Mouse (Mus musculus): ENCODE data around the gene Cct5. TPM values are rescaled to one million over a fixed set of nuclear protein-coding genes. Genes with fewer than 3 reads are reported as not detected.
A peak's percentile ranks its signal among the peaks of the same experiment; 100 is the strongest.

The Cct5 gene
- polyA plus RNA-seq (2015; fragmentation: Nextera tagmentation; extraction: Ambion mirVana): 452 and 454 TPM in 2 replicates

GRCm38 (mm10) chr15:31601646-31602374, at the start of gene Cct5, which contains the start of gene Fam173b:
Gene Cct5, minus strand, starts transcription at chr15:31601804.
Gene Fam173b, plus strand, starts transcription at chr15:31601852.
- peak; percentile 91 for ATAC-seq (ENCODE audit: insufficient number of reproducible peaks, low FRiP score, low TSS enrichment, low read depth)

DNA sequence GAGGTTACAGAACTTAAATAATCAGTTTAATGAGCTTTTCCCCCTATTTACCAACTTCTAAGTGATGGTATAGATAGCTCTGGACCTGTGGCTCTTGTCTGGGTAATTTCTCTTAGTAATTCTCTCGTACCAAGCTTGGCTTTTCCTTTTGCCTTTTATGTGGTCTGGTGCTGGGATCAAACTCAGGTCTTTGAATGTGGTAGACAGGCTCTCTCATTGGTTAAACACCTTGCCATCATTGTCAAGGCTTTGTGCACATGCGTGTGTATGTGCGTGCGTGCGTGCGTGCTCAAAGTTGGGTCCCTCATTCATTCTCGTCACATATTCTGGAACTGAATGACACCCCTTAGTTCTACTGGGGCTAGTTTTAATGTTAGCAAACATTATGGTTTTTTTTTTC, 49.2 kb upstream of the Cct5 start:
- 94% methylated on average over 7 of the region's 7 CpGs for WGBS

More at GRCm38 (mm10) chr15:31601646-31602374, at the start of gene Cct5, which contains the start of gene Fam173b:
- under 1% methylated on average over 63 of the region's 63 CpGs for WGBS
- no peaks in the 10 kb centered on the region for H3K27me3 ChIP-seq
- peak within 1 kb of the TSS; percentile 96 for H3K27ac ChIP-seq (replicated peaks)
- no peaks in the 10 kb centered on the region for H3K9me3 ChIP-seq (replicated peaks)
- H3K36me3 ChIP-seq: peaks cover 14% of the 10 kb centered on the region; the same call in 1 of the 2 replicates
- H3K4me3 ChIP-seq (replicated peaks): peak within 1 kb of the TSS; percentile 71
- peaks cover 24% of the 10 kb centered on the region for H3K4me1 ChIP-seq
- H3K9ac ChIP-seq: peak within 1 kb of the TSS; percentile 85
- H3K4me2 ChIP-seq (replicated peaks): peak within 1 kb of the TSS; percentile 87

GRCm38 (mm10) chr15:31649691-31650090, 48.1 kb upstream of the Cct5 start:
- no peak overlapping the region for H3K9ac ChIP-seq
- H3K4me2 ChIP-seq (replicated peaks): no peak overlapping the region
- WGBS: 90% methylated on average over 12 of the region's 12 CpGs
- ATAC-seq (ENCODE audit: insufficient number of reproducible peaks, low FRiP score, low TSS enrichment, low read depth): no peak
- peaks cover 4% of the 10 kb centered on the region; the same call in 1 of the 2 replicates for H3K4me1 ChIP-seq
- H3K27ac ChIP-seq (replicated peaks): no peak overlapping the region
- no peak overlapping the region for H3K4me3 ChIP-seq (replicated peaks)
- no peaks in the 10 kb centered on the region for H3K9me3 ChIP-seq (replicated peaks)
- H3K36me3 ChIP-seq: no peaks in the 10 kb centered on the region
- no peaks in the 10 kb centered on the region for H3K27me3 ChIP-seq

More for the DNA sequence above, 49.2 kb upstream of the Cct5 start:
- no peak overlapping the region for H3K4me3 ChIP-seq (replicated peaks)
- no peak overlapping the region for H3K9ac ChIP-seq
- ATAC-seq (ENCODE audit: insufficient number of reproducible peaks, low FRiP score, low TSS enrichment, low read depth): no peak
- peaks cover 4% of the 10 kb centered on the region; the same call in 1 of the 2 replicates for H3K4me1 ChIP-seq
- no peak overlapping the region for H3K27ac ChIP-seq (replicated peaks)
- H3K36me3 ChIP-seq: no peaks in the 10 kb centered on the region
- no peak overlapping the region for H3K4me2 ChIP-seq (replicated peaks)
- H3K27me3 ChIP-seq: no peaks in the 10 kb centered on the region
- H3K9me3 ChIP-seq (replicated peaks): no peaks in the 10 kb centered on the region

GRCm38 (mm10) chr15:31647851-31648569, 46.4 kb upstream of the Cct5 start:
- ATAC-seq (ENCODE audit: insufficient number of reproducible peaks, low FRiP score, low TSS enrichment, low read depth): no peak
- Histone ChIP-seq H3K27me3 (no peaks in the 10 kb centered on the region), H3K36me3 (no peaks in the 10 kb centered on the region), H3K4me2 (replicated peaks) (no peak overlapping the region), H3K9me3 (replicated peaks) (no peaks in the 10 kb centered on the region), H3K4me1 (peaks cover 4% of the 10 kb centered on the region; the same call in 1 of the 2 replicates), H3K4me3 (replicated peaks) (no peak overlapping the region), H3K27ac (replicated peaks) (no peak overlapping the region), H3K9ac (no peak overlapping the region)
- WGBS: 73% methylated on average over 8 of the region's 8 CpGs

GRCm38 (mm10) chr15:31647225-31647624, 45.6 kb upstream of the Cct5 start:
- no peaks in the 10 kb centered on the region for H3K27me3 ChIP-seq
- no peak overlapping the region for H3K27ac ChIP-seq (replicated peaks)
- ATAC-seq (ENCODE audit: insufficient number of reproducible peaks, low FRiP score, low TSS enrichment, low read depth): no peak
- 76% methylated on average over 6 of the region's 6 CpGs for WGBS
- H3K4me3 ChIP-seq (replicated peaks): no peak overlapping the region
- no peaks in the 10 kb centered on the region for H3K9me3 ChIP-seq (replicated peaks)
- no peak overlapping the region for H3K4me2 ChIP-seq (replicated peaks)
- H3K9ac ChIP-seq: no peak overlapping the region
- peaks cover 4% of the 10 kb centered on the region; the same call in 1 of the 2 replicates for H3K4me1 ChIP-seq
- H3K36me3 ChIP-seq: no peaks in the 10 kb centered on the region

DNA sequence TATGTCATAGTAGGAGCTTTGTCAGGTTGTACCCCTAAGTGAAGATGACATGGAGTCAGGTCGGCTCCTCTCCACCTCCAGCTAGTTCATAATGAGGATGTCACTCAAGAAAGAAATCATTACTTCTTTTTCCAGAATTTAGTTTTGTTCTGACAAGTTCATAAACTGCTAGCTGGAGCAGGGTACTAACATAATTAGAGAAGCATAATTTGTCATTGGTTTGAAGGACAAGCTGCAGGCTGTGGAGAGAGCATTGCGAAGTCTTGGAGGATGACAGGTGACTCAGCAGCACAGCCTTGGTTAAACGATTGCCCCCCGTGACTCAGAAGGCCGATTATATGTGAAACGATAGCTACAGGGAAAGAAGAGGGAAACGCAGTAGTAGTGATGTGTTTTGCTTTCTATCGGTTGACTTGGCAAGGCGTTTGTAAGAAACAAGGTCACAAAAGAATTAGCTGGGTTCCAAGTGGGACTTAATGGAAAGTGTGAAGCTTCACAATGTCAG, 34.5 kb upstream of the Cct5 start:
- no peaks in the 10 kb centered on the region for H3K9me3 ChIP-seq (replicated peaks)
- no peak overlapping the region for H3K9ac ChIP-seq
- H3K27ac ChIP-seq (replicated peaks): no peak overlapping the region
- no peak overlapping the region for H3K4me2 ChIP-seq (replicated peaks)
- H3K4me3 ChIP-seq (replicated peaks): no peak overlapping the region
- no peaks in the 10 kb centered on the region for H3K27me3 ChIP-seq
- ATAC-seq (ENCODE audit: insufficient number of reproducible peaks, low FRiP score, low TSS enrichment, low read depth): no peak
- no peaks in the 10 kb centered on the region for H3K4me1 ChIP-seq
- no peaks in the 10 kb centered on the region for H3K36me3 ChIP-seq
- WGBS: 76% methylated on average over 9 of the region's 9 CpGs

DNA sequence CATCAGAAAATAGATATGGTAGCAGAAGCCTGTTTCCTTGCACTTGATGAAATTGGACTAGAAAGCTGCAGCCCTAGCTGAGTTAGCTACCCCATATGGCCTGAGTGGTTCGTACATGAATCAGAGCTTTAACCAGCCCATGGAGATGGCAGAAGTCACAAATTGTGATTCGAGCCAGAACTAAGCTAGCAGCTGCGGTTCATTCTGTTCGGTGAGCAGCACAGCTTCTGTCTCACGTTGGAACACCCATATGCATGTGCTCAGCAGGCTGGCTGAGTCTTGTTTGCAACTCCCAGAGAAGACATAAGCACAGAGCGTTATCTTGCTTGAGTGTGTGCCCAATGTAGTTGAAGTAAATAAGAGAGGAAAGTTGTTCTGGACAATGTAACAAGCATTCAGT, 33.0 kb upstream of the Cct5 start:
- H3K27ac ChIP-seq (replicated peaks): no peak overlapping the region
- H3K9ac ChIP-seq: no peak overlapping the region
- 56% methylated on average over 6 of the region's 6 CpGs for WGBS
- no peaks in the 10 kb centered on the region for H3K9me3 ChIP-seq (replicated peaks)
- H3K36me3 ChIP-seq: no peaks in the 10 kb centered on the region
- H3K4me1 ChIP-seq: no peaks in the 10 kb centered on the region
- ATAC-seq (ENCODE audit: insufficient number of reproducible peaks, low FRiP score, low TSS enrichment, low read depth): no peak
- H3K27me3 ChIP-seq: no peaks in the 10 kb centered on the region
- H3K4me3 ChIP-seq (replicated peaks): no peak overlapping the region
- H3K4me2 ChIP-seq (replicated peaks): no peak overlapping the region

- H3K9ac ChIP-seq: no peak overlapping the region
- ATAC-seq (ENCODE audit: insufficient number of reproducible peaks, low FRiP score, low TSS enrichment, low read depth): no peak
- no peaks in the 10 kb centered on the region for H3K36me3 ChIP-seq
- no peak overlapping the region for H3K4me2 ChIP-seq (replicated peaks)
- H3K27ac ChIP-seq (replicated peaks): no peak overlapping the region
- H3K27me3 ChIP-seq: no peaks in the 10 kb centered on the region
- WGBS: 80% methylated on average over 4 of the region's 4 CpGs
- H3K4me3 ChIP-seq (replicated peaks): no peak overlapping the region
- no peaks in the 10 kb centered on the region for H3K9me3 ChIP-seq (replicated peaks)
- H3K4me1 ChIP-seq: peaks cover 3% of the 10 kb centered on the region; the same call in 1 of the 2 replicates
These were observed 30.9 kb upstream of the Cct5 start for GRCm38 (mm10) chr15:31632478-31632877.

GRCm38 (mm10) chr15:31631396-31631858, 29.8 kb upstream of the Cct5 start:
- no peaks in the 10 kb centered on the region for H3K27me3 ChIP-seq
- WGBS: 28% methylated on average over 12 of the region's 12 CpGs

GRCm38 (mm10) chr15:31629556-31629955, 28.0 kb upstream of the Cct5 start:
- H3K9ac ChIP-seq: no peak overlapping the region
- H3K27ac ChIP-seq (replicated peaks): no peak overlapping the region
- H3K4me1 ChIP-seq: peaks cover 3% of the 10 kb centered on the region; the same call in 1 of the 2 replicates
- whole genome bisulfite sequencing: 81% methylated on average over 3 of the region's 3 CpGs
- H3K4me2 ChIP-seq (replicated peaks): no peak overlapping the region
- no peaks in the 10 kb centered on the region for H3K36me3 ChIP-seq
- H3K4me3 ChIP-seq (replicated peaks): no peak overlapping the region
- no peaks in the 10 kb centered on the region for H3K9me3 ChIP-seq (replicated peaks)
- H3K27me3 ChIP-seq: no peaks in the 10 kb centered on the region
- ATAC-seq (ENCODE audit: insufficient number of reproducible peaks, low FRiP score, low TSS enrichment, low read depth): no peak

More at GRCm38 (mm10) chr15:31631396-31631858, 29.8 kb upstream of the Cct5 start:
- H3K27ac ChIP-seq (replicated peaks): no peak overlapping the region
- H3K36me3 ChIP-seq: no peaks in the 10 kb centered on the region
- peaks cover 3% of the 10 kb centered on the region; the same call in 1 of the 2 replicates for H3K4me1 ChIP-seq
- H3K4me3 ChIP-seq (replicated peaks): no peak overlapping the region
- H3K9ac ChIP-seq: no peak overlapping the region
- H3K4me2 ChIP-seq (replicated peaks): no peak overlapping the region
- ATAC-seq (ENCODE audit: insufficient number of reproducible peaks, low FRiP score, low TSS enrichment, low read depth): no peak
- H3K9me3 ChIP-seq (replicated peaks): no peaks in the 10 kb centered on the region

DNA sequence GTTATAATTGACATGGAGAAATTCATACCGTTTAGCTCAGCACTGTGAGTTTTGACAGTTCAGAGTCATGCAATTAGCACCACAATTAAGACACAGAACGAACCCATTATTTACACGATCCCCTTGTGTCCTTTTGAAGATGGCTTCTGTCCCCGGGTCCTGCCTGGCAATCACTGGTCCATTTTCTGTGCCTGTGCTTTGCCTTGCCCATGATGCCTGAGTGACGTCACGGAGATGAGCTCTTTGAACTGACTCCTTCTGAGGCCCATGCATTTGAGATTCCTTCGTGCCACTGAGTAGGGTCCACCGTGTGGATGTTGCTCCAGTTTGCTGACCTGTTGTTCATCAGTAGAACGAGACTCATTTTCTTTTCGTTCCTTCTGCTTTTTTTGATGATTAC, 26.6 kb upstream of the Cct5 start:
- 63% methylated on average over 10 of the region's 10 CpGs for WGBS
- Histone ChIP-seq H3K9ac (no peak overlapping the region), H3K27ac (replicated peaks) (no peak overlapping the region)

More for the DNA sequence above, 26.6 kb upstream of the Cct5 start:
- H3K4me3 ChIP-seq (replicated peaks): no peak overlapping the region
- 0 out of 2 replicates have a peak, but pooled peaks cover 5% of the 10 kb centered on the region for H3K36me3 ChIP-seq
- no peaks in the 10 kb centered on the region for H3K9me3 ChIP-seq (replicated peaks)
- no peaks in the 10 kb centered on the region for H3K27me3 ChIP-seq
- H3K4me2 ChIP-seq (replicated peaks): no peak overlapping the region
- no peak for ATAC-seq (ENCODE audit: insufficient number of reproducible peaks, low FRiP score, low TSS enrichment, low read depth)
- H3K4me1 ChIP-seq: peaks cover 3% of the 10 kb centered on the region; the same call in 1 of the 2 replicates
